Mouse (Mus musculus): ENCODE results near the gene Map4k2. TPM values are rescaled to one million over a fixed set of nuclear protein-coding genes. Genes with fewer than 3 reads are reported as not detected.

Map4k2 gene
- polyA plus RNA-seq, 1 experiment from 2014 or later: 17.2 TPM

GRCm38 (mm10) chr19:6398447-6399284 is 57.7 kb downstream of the Map4k2 start:
- H3K4me1 ChIP-seq (ENCODE audit: control insufficient read depth, insufficient read depth, low read length): peaks cover 27% of the 10 kb centered on the region
- H3K4me3 ChIP-seq (ENCODE audit: low read length): peak overlapping the region; percentile 59
- H3K36me3 ChIP-seq (ENCODE audit: control insufficient read depth, insufficient read depth): peaks cover 7% of the 10 kb centered on the region
- peak overlapping the region; percentile 74 for H3K4me2 ChIP-seq (ENCODE audit: low read depth, low read length)
- H3K9ac ChIP-seq (ENCODE audit: low read length): peak overlapping the region; percentile 61
- peak overlapping the region; percentile 77 for H3K27ac ChIP-seq (ENCODE audit: low read length)
- H3K9me3 ChIP-seq (replicated peaks; ENCODE audit: control insufficient read depth, low read length): no peaks in the 10 kb centered on the region
- under 1% methylated on average over 39 of the region's 39 CpGs for WGBS
- ATAC-seq (replicated peaks; ENCODE audit: extremely low read depth, insufficient read depth, low FRiP score): peak; percentile 50
- H3K27me3 ChIP-seq (ENCODE audit: control insufficient read depth, insufficient read depth, low read length): no peaks in the 10 kb centered on the region

GRCm38 (mm10) chr19:6399285-6400095 is 58.6 kb downstream of the Map4k2 start, which contains the start of gene Rasgrp2:
Gene Rasgrp2 (plus strand): TSS chr19:6399340.
- H3K4me1 ChIP-seq (ENCODE audit: control insufficient read depth, insufficient read depth, low read length): peaks cover 27% of the 10 kb centered on the region
- peaks cover 5% of the 10 kb centered on the region for H3K36me3 ChIP-seq (ENCODE audit: control insufficient read depth, insufficient read depth)
- no peaks in the 10 kb centered on the region for H3K9me3 ChIP-seq (replicated peaks; ENCODE audit: control insufficient read depth, low read length)
- WGBS: under 1% methylated on average over 82 of the region's 87 CpGs
- no peaks in the 10 kb centered on the region for H3K27me3 ChIP-seq (ENCODE audit: control insufficient read depth, insufficient read depth, low read length)
- peak; percentile 28; the same call in 1 of the 2 replicates for ATAC-seq (replicated peaks; ENCODE audit: extremely low read depth, insufficient read depth, low FRiP score)
- peak within 1 kb of the TSS; percentile 74 for H3K4me2 ChIP-seq (ENCODE audit: low read depth, low read length)
- H3K9ac ChIP-seq (ENCODE audit: low read length): peak within 1 kb of the TSS; percentile 61
- H3K27ac ChIP-seq (ENCODE audit: low read length): peak within 1 kb of the TSS; percentile 77
- peak within 1 kb of the TSS; percentile 59 for H3K4me3 ChIP-seq (ENCODE audit: low read length)

GRCm38 (mm10) chr19:6400096-6401086 is 59.5 kb downstream of the Map4k2 start:
- Histone ChIP-seq H3K4me3 (ENCODE audit: low read length) (peak overlapping the region; percentile 59), H3K4me2 (ENCODE audit: low read depth, low read length) (peak overlapping the region; percentile 74), H3K27me3 (ENCODE audit: control insufficient read depth, insufficient read depth, low read length) (no peaks in the 10 kb centered on the region), H3K4me1 (ENCODE audit: control insufficient read depth, insufficient read depth, low read length) (peaks cover 27% of the 10 kb centered on the region), H3K9me3 (replicated peaks; ENCODE audit: control insufficient read depth, low read length) (no peaks in the 10 kb centered on the region), H3K27ac (ENCODE audit: low read length) (peak overlapping the region; percentile 77), H3K9ac (ENCODE audit: low read length) (peak overlapping the region; percentile 61), H3K36me3 (ENCODE audit: control insufficient read depth, insufficient read depth) (peaks cover 3% of the 10 kb centered on the region; the same call in 1 of the 2 replicates)
- ATAC-seq (replicated peaks; ENCODE audit: extremely low read depth, insufficient read depth, low FRiP score): no peak
- 3% methylated on average over 29 of the region's 29 CpGs for WGBS

- peak overlapping the region; percentile 61 for H3K9ac ChIP-seq (ENCODE audit: low read length)
- under 1% methylated on average over 32 of the region's 32 CpGs for WGBS
- peak; percentile 29 for ATAC-seq (replicated peaks; ENCODE audit: extremely low read depth, insufficient read depth, low FRiP score)
- no peaks in the 10 kb centered on the region for H3K27me3 ChIP-seq (ENCODE audit: control insufficient read depth, insufficient read depth, low read length)
- H3K36me3 ChIP-seq (ENCODE audit: control insufficient read depth, insufficient read depth): peaks cover 2% of the 10 kb centered on the region; the same call in 1 of the 2 replicates
- H3K4me2 ChIP-seq (ENCODE audit: low read depth, low read length): peak overlapping the region; percentile 74
- peaks cover 27% of the 10 kb centered on the region for H3K4me1 ChIP-seq (ENCODE audit: control insufficient read depth, insufficient read depth, low read length)
- peak overlapping the region; percentile 59 for H3K4me3 ChIP-seq (ENCODE audit: low read length)
- H3K27ac ChIP-seq (ENCODE audit: low read length): peak overlapping the region; percentile 61; the same call in 1 of the 2 replicates
- no peaks in the 10 kb centered on the region for H3K9me3 ChIP-seq (replicated peaks; ENCODE audit: control insufficient read depth, low read length)
Measured at GRCm38 (mm10) chr19:6401131-6401815, 60.3 kb downstream of the Map4k2 start.

- peaks cover 27% of the 10 kb centered on the region for H3K4me1 ChIP-seq (ENCODE audit: control insufficient read depth, insufficient read depth, low read length)
- peak overlapping the region; percentile 33; the same call in 1 of the 2 replicates for H3K27ac ChIP-seq (ENCODE audit: low read length)
- H3K36me3 ChIP-seq (ENCODE audit: control insufficient read depth, insufficient read depth): no peaks in the 10 kb centered on the region
- no peaks in the 10 kb centered on the region for H3K27me3 ChIP-seq (ENCODE audit: control insufficient read depth, insufficient read depth, low read length)
- H3K9ac ChIP-seq (ENCODE audit: low read length): peak overlapping the region; percentile 61
- no peak for ATAC-seq (replicated peaks; ENCODE audit: extremely low read depth, insufficient read depth, low FRiP score)
- H3K4me2 ChIP-seq (ENCODE audit: low read depth, low read length): peak overlapping the region; percentile 74
- 10% methylated on average over 9 of the region's 9 CpGs for WGBS
- H3K4me3 ChIP-seq (ENCODE audit: low read length): peak overlapping the region; percentile 59
- H3K9me3 ChIP-seq (replicated peaks; ENCODE audit: control insufficient read depth, low read length): no peaks in the 10 kb centered on the region
Measured at GRCm38 (mm10) chr19:6401951-6402350, 61.0 kb downstream of the Map4k2 start.

GRCm38 (mm10) chr19:6403869-6404268 is 62.9 kb downstream of the Map4k2 start:
- no peak overlapping the region for H3K4me3 ChIP-seq (ENCODE audit: low read length)
- WGBS: 83% methylated on average over 10 of the region's 10 CpGs
- no peak overlapping the region for H3K9ac ChIP-seq (ENCODE audit: low read length)
- H3K27me3 ChIP-seq (ENCODE audit: control insufficient read depth, insufficient read depth, low read length): no peaks in the 10 kb centered on the region
- H3K4me2 ChIP-seq (ENCODE audit: low read depth, low read length): no peak overlapping the region
- ATAC-seq (replicated peaks; ENCODE audit: extremely low read depth, insufficient read depth, low FRiP score): no peak
- no peak overlapping the region for H3K27ac ChIP-seq (ENCODE audit: low read length)
- no peaks in the 10 kb centered on the region for H3K9me3 ChIP-seq (replicated peaks; ENCODE audit: control insufficient read depth, low read length)
- H3K4me1 ChIP-seq (ENCODE audit: control insufficient read depth, insufficient read depth, low read length): peaks cover 21% of the 10 kb centered on the region
- no peaks in the 10 kb centered on the region for H3K36me3 ChIP-seq (ENCODE audit: control insufficient read depth, insufficient read depth)
